Mouse (Mus musculus) layer of hippocampus, postnatal 36 days (tissue): Measurements from ENCODE around the gene Grwd1. TPM values are rescaled to one million over a fixed set of nuclear protein-coding genes. Genes with fewer than 3 reads are reported as not detected.
"Not testable (repeated sequence)": the region's sequence is repeated elsewhere in the genome, so short reads cannot be mapped to it uniquely, and the experiment has no call there.

Source experiments
- DNase-seq, 2 experiments: peaks; one replicate each; pipeline ENCODE4 v3.0.0; 2022
- total RNA-seq, 2 experiments: library from RNA; stranded (reverse); gene quantifications; 2 replicates each; pipeline ENCODE4 v1.2.3; 2021

Grwd1 gene
- 10 to 100 TPM; 19.9 to 22.6 TPM for total RNA-seq

GRCm38 (mm10) chr7:45830427-45831127 lies at the start of gene Grwd1:
TSS of gene Grwd1 (minus strand) at chr7:45830944.
- DNase-seq: peak; percentile 84 to 87

GRCm38 (mm10) chr7:45880531-45880930 lies 49.8 kb upstream of the Grwd1 start:
- DNase-seq: no peak

- not testable (repeated sequence) for DNase-seq
These were observed 47.5 kb upstream of the Grwd1 start, which contains the start of gene Grin2d for GRCm38 (mm10) chr7:45878278-45878677. TSS of gene Grin2d (minus strand) at chr7:45878378.

GRCm38 (mm10) chr7:45876895-45877294 lies 46.2 kb upstream of the Grwd1 start:
- no peak for DNase-seq

GRCm38 (mm10) chr7:45873061-45873947 lies 42.6 kb upstream of the Grwd1 start:
- DNase-seq: peak; percentile 52 to 62

- peak; percentile 89 to 90 for DNase-seq
These were observed 41.9 kb upstream of the Grwd1 start, which contains the start of gene Kdelr1 for GRCm38 (mm10) chr7:45872624-45873023. TSS of gene Kdelr1 (plus strand) at chr7:45872772.

- no peak for DNase-seq
These were observed 39.7 kb upstream of the Grwd1 start for GRCm38 (mm10) chr7:45870282-45871058.

- no peak for DNase-seq
These were observed 39.0 kb upstream of the Grwd1 start for GRCm38 (mm10) chr7:45869787-45870186.

- DNase-seq: no peak
These were observed 38.4 kb upstream of the Grwd1 start for GRCm38 (mm10) chr7:45869107-45869670.

GRCm38 (mm10) chr7:45867871-45868270 lies 37.1 kb upstream of the Grwd1 start:
- no peak for DNase-seq

- DNase-seq: peak; percentile 74 to 78
These were observed 35.5 kb upstream of the Grwd1 start for GRCm38 (mm10) chr7:45865925-45866910.

GRCm38 (mm10) chr7:45864435-45864834 lies 33.7 kb upstream of the Grwd1 start:
- no peak for DNase-seq

GRCm38 (mm10) chr7:45862804-45863203 lies 32.1 kb upstream of the Grwd1 start:
- no peak for DNase-seq

- no peak for DNase-seq
These were observed 28.3 kb upstream of the Grwd1 start for GRCm38 (mm10) chr7:45859008-45859407.

GRCm38 (mm10) chr7:45856950-45857901 lies 26.5 kb upstream of the Grwd1 start:
- no peak for DNase-seq

GRCm38 (mm10) chr7:45853089-45853488 lies 22.3 kb upstream of the Grwd1 start:
- no peak for DNase-seq

- no peak for DNase-seq
These were observed 19.9 kb upstream of the Grwd1 start for GRCm38 (mm10) chr7:45850661-45851060.

GRCm38 (mm10) chr7:45848447-45849027 lies 17.8 kb upstream of the Grwd1 start:
- DNase-seq: no peak
